Mouse (Mus musculus) heart, postnatal 14 days (tissue): Measurements from ENCODE around the gene Pex12. TPM values are rescaled to one million over a fixed set of nuclear protein-coding genes. Genes with fewer than 3 reads are reported as not detected.
A peak's percentile ranks its signal among the peaks of the same experiment; 100 is the strongest.
"Not testable (repeated sequence)": the region's sequence is repeated elsewhere in the genome, so short reads cannot be mapped to it uniquely, and the experiment has no call there.

Experiments
- DNase-seq, 2 experiments: peaks; one replicate each; pipeline ENCODE4 v3.0.0; 2021 to 2022
- intact Hi-C: fragments of 180-260 bp; cut with DNase I; formaldehyde crosslinking; loops from one replicate; pipeline ENCODE4 v1.15.1; 2025
- long read RNA-seq, 2 experiments: library from polyadenylated mRNA; stranded (forward); transcript quantifications; one replicate each; pipeline ENCODE4 v2.0.0; 2021
- total RNA-seq, 2 experiments: library from RNA; stranded (reverse); gene quantifications; 2 replicates each; pipeline ENCODE4 v1.2.3; 2021

Gene Pex12
- total RNA-seq = 10 to 100 TPM in 1 of 2 experiments, 1 to 10 TPM in 1; 9.3 to 13.6 TPM
- long read RNA-seq, experiment 1, partial matches to known transcripts = 0 of 15 reads
- long read RNA-seq, experiment 1, other reads (novel, unspliced or antisense) = 11 of 15 reads
- long read RNA-seq, experiment 2, transcript Pex12-202 (4 exons, 2,389 nt) = major isoform, 6 of 18 reads
- long read RNA-seq, experiment 2, partial matches to known transcripts = 0 of 18 reads
- long read RNA-seq, experiment 2, other reads (novel, unspliced or antisense) = 12 of 18 reads

- DNase-seq = peak; percentile 91 to 97
- intact Hi-C loops = no loop called here
Observed at GRCm38 (mm10) chr11:83302526-83303251, at the start of gene Pex12. Gene Pex12, minus strand, starts transcription at chr11:83302586.

GRCm38 (mm10) chr11:83341716-83342245, 39.4 kb upstream of the Pex12 start:
- intact Hi-C loops = no loop called here
- DNase-seq = no peak

- intact Hi-C loops = no loop called here
- DNase-seq = no peak
Observed at GRCm38 (mm10) chr11:83339705-83340104, 37.3 kb upstream of the Pex12 start.

- no peak for DNase-seq
- intact Hi-C loops = no loop called here
Observed at GRCm38 (mm10) chr11:83335826-83336225, 33.4 kb upstream of the Pex12 start.

GRCm38 (mm10) chr11:83327427-83327826, 25.0 kb upstream of the Pex12 start:
- intact Hi-C loops = loop anchor here (2.0 kb wide), 1 partner anchor 97 kb away; no protein-coding TSS in a partner anchor
- peak; percentile 54 to 66 for DNase-seq

- not testable (repeated sequence) for DNase-seq
- intact Hi-C loops = loop anchor here (2.0 kb wide), 1 partner anchor 98 kb away; no protein-coding TSS in a partner anchor
Observed at GRCm38 (mm10) chr11:83326692-83327091, 24.3 kb upstream of the Pex12 start.

- intact Hi-C loops = no loop called here
- DNase-seq = no peak
Observed at GRCm38 (mm10) chr11:83319048-83319447, 16.7 kb upstream of the Pex12 start.

- no peak for DNase-seq
- intact Hi-C loops = no loop called here
Observed at GRCm38 (mm10) chr11:83312471-83312870, 10.1 kb upstream of the Pex12 start.

GRCm38 (mm10) chr11:83306700-83307253, 4.4 kb upstream of the Pex12 start:
- intact Hi-C loops = no loop called here
- DNase-seq = no peak

GRCm38 (mm10) chr11:83304485-83304884, 2.1 kb upstream of the Pex12 start:
- intact Hi-C loops = no loop called here
- DNase-seq = no peak

GRCm38 (mm10) chr11:83303751-83304150, 1.4 kb upstream of the Pex12 start:
- DNase-seq = no peak
- intact Hi-C loops = no loop called here

- no peak for DNase-seq
- intact Hi-C loops = no loop called here
Observed at GRCm38 (mm10) chr11:83302124-83302523, 262 bp downstream of the Pex12 start.

GRCm38 (mm10) chr11:83301431-83301831, 955 bp downstream of the Pex12 start:
- intact Hi-C loops = no loop called here

GRCm38 (mm10) chr11:83299724-83300123, 2.7 kb downstream of the Pex12 start:
- intact Hi-C loops = no loop called here
- DNase-seq = no peak

More at GRCm38 (mm10) chr11:83301431-83301831, 955 bp downstream of the Pex12 start:
- no peak for DNase-seq

- intact Hi-C loops = no loop called here
- peak; percentile 89 to 92 for DNase-seq
Observed at GRCm38 (mm10) chr11:83298225-83299195, 3.9 kb downstream of the Pex12 start, which contains the start of gene Ap2b1. Gene Ap2b1, plus strand, starts transcription at chr11:83299024.

GRCm38 (mm10) chr11:83297816-83298215, 4.6 kb downstream of the Pex12 start:
- intact Hi-C loops = no loop called here
- no peak for DNase-seq

GRCm38 (mm10) chr11:83294133-83294532, 8.3 kb downstream of the Pex12 start:
- DNase-seq = no peak
- intact Hi-C loops = no loop called here

- DNase-seq = no peak
- intact Hi-C loops = no loop called here
Observed at GRCm38 (mm10) chr11:83293182-83293581, 9.2 kb downstream of the Pex12 start.

GRCm38 (mm10) chr11:83292251-83292587, 10.2 kb downstream of the Pex12 start:
- intact Hi-C loops = no loop called here

More at GRCm38 (mm10) chr11:83292251-83292587, 10.2 kb downstream of the Pex12 start:
- no peak for DNase-seq
